Mouse (Mus musculus) adrenal gland (tissue): Measurements from ENCODE around the gene Akt1s1.
"Not testable (repeated sequence)": the region's sequence is repeated elsewhere in the genome, so short reads cannot be mapped to it uniquely, and the experiment has no call there.

Source experiments
- intact Hi-C: fragments of 180-260 bp; cut with DNase I; formaldehyde crosslinking; loops from one replicate; pipeline ENCODE4 v1.15.1; 2025

Akt1s1 gene

GRCm38 (mm10) chr7:44867802-44868201, 19.0 kb downstream of the Akt1s1 start:
- intact Hi-C loops = no loop called here

- intact Hi-C loops = no loop called here
Measured at GRCm38 (mm10) chr7:44868465-44868864, 19.7 kb downstream of the Akt1s1 start.

- intact Hi-C loops = no loop called here
Measured at GRCm38 (mm10) chr7:44868919-44869696, 20.3 kb downstream of the Akt1s1 start.

- intact Hi-C loops = no loop called here
Measured at GRCm38 (mm10) chr7:44869697-44870528, 21.1 kb downstream of the Akt1s1 start, which contains the start of gene Ptov1. Ptov1 (minus strand) TSS chr7:44869788.

- intact Hi-C loops = no loop called here
Measured at GRCm38 (mm10) chr7:44870614-44871013, 21.8 kb downstream of the Akt1s1 start.

- intact Hi-C loops = no loop called here
Measured at GRCm38 (mm10) chr7:44871181-44871580, 22.4 kb downstream of the Akt1s1 start.

GRCm38 (mm10) chr7:44871774-44872173, 23.0 kb downstream of the Akt1s1 start:
- intact Hi-C loops = not testable (repeated sequence)

GRCm38 (mm10) chr7:44877833-44878232, 29.0 kb downstream of the Akt1s1 start:
- intact Hi-C loops = no loop called here

- intact Hi-C loops = no loop called here
Measured at GRCm38 (mm10) chr7:44883036-44883435, 34.2 kb downstream of the Akt1s1 start.

GRCm38 (mm10) chr7:44884637-44885036, 35.8 kb downstream of the Akt1s1 start:
- intact Hi-C loops = no loop called here

- intact Hi-C loops = no loop called here
Measured at GRCm38 (mm10) chr7:44886964-44887363, 38.2 kb downstream of the Akt1s1 start.

GRCm38 (mm10) chr7:44888256-44889105, 39.7 kb downstream of the Akt1s1 start:
- intact Hi-C loops = no loop called here

- intact Hi-C loops = loop anchor here (5.0 kb wide), 1 partner anchor 33 kb away; the partner anchor contains the start of gene Pnkp
Measured at GRCm38 (mm10) chr7:44890180-44890579, 41.4 kb downstream of the Akt1s1 start.

- intact Hi-C loops = loop anchor here (5.0 kb wide), 1 partner anchor 33 kb away; the partner anchor contains the start of gene Pnkp
Measured at GRCm38 (mm10) chr7:44890737-44891136, 41.9 kb downstream of the Akt1s1 start.

GRCm38 (mm10) chr7:44891611-44892010, 42.8 kb downstream of the Akt1s1 start:
- intact Hi-C loops = loop anchor here (5.0 kb wide), 1 partner anchor 34 kb away; the partner anchor contains the start of gene Pnkp

GRCm38 (mm10) chr7:44892276-44892921, 43.6 kb downstream of the Akt1s1 start, which contains the start of gene Med25:
Med25 (minus strand) TSS chr7:44892712.
- intact Hi-C loops = loop anchor here (5.0 kb wide), 1 partner anchor 35 kb away; the partner anchor contains the start of gene Pnkp

- intact Hi-C loops = loop anchor here (5.0 kb wide), 1 partner anchor 36 kb away; the partner anchor contains the start of gene Pnkp
Measured at GRCm38 (mm10) chr7:44893197-44893596, 44.4 kb downstream of the Akt1s1 start.

- intact Hi-C loops = loop anchor here (5.0 kb wide), 1 partner anchor 37 kb away; the partner anchor contains the start of gene Pnkp
Measured at GRCm38 (mm10) chr7:44894175-44894574, 45.4 kb downstream of the Akt1s1 start.

GRCm38 (mm10) chr7:44895206-44895592, 46.4 kb downstream of the Akt1s1 start:
- intact Hi-C loops = no loop called here
